Mouse (Mus musculus) cerebellum, postnatal 25 days (tissue): ENCODE data around the gene Acox3.
A peak's percentile ranks its signal among the peaks of the same experiment; 100 is the strongest.

Experiments used
- DNase-seq, 2 experiments: peaks; one replicate each; pipeline ENCODE4 v3.0.0; 2021; ENCODE audit warnings: mixed read lengths in 2 of 2

Gene Acox3

DNA sequence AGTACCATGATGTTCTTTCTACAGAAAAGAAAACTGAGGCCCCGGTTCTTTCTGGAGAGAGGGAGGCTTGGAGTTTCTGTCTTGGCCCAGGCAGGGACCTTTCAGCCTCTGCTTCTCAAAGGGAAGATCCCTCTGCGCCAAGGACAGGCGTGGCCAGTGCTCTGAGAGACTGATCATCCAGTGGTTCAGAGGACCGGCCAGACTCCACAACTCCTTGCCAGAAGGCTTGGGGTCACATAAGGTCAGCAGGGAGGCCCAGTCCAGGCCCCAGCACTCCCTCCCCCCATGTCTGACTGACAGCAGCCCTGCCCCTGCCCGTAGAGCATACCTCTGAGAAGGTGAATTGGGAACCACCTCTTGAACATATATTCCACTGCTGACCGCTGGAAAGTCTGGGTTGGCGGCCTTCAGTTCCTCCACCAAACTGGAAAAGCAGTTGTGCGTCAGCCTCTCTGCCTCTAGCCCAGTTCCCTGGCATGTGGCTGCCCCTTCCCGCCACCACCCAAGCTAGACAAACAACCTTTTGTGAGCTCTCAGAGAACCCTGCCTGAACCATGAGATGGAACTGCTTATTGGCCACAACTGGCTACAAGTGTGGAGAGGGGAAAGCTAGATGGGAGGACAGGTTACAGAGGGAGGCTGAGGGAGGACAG is 71.0 kb downstream of the Acox3 start:
- no peak for DNase-seq

DNA sequence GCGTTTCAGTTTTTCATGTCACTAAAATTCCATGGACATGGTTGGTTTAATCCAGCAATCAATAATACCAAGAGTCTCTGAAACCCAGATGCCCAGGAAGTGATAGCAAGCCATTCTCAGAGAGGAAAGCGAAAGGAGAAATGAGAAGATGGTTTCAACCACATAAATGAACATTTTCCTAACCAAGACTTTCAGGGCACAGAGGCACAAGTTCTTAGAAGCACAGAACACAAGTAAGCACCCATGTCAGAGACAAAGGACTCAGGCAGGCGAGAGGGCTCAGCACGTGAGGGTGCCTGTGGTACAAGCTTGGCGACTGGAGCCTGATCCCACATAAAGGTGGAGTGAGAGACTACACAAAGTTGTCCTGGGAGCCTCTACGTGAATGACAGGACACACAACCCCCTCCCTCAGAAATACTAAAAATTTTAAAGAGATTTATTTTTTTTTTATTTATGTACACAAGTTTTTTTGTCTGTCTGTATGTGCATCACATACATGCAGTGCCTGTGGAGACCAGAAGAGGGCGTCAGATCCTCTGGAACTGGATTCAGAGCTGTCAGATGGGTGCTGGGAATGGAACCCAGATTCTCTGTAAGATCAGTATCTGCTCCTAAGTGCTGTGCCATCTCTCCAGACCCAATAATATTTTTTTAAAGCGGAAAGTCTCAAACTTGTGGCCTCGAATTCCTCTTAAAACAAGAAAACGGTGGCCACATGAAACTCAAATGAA is 73.1 kb downstream of the Acox3 start:
- no peak for DNase-seq

DNA sequence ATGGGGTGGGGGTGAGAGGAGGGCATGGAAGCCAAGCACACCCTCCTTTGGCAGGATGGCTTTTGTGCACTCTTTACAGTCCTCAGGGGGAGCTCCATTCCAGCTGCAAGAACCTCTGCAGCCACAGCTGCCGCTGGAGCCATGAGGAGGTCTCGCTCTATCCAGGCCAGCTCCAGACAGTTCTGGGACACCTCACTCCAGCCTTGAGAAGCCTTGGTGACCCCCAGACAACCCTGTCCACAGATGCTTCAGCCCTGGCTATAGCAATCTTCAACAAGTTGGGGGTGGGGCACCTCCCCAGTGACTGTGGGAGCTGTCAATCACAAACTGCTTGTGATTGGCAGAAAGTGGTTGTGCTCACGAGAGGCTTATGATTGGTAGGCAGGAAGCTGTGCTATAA is 76.7 kb downstream of the Acox3 start:
- DNase-seq: no peak

DNA sequence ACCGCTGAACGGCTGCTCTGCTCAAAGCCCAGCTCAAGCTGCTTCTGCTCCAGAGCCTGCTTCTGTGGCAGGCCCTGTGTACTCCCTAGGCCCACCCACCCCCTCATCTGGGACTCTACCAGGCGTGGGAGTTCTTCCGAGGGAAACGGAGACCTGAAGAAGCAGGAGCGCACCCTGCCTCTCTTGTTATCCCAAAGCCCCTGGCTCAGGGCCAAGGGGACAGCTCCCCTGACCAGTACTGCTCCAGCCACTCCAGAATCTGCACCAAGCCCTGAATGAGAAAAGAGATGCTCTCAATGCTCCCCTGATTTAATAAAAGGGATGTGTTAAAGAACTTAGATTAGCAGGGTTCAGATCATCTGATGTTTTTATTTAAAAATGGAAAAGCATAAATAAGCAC is 78.4 kb downstream of the Acox3 start:
- DNase-seq: no peak

DNA sequence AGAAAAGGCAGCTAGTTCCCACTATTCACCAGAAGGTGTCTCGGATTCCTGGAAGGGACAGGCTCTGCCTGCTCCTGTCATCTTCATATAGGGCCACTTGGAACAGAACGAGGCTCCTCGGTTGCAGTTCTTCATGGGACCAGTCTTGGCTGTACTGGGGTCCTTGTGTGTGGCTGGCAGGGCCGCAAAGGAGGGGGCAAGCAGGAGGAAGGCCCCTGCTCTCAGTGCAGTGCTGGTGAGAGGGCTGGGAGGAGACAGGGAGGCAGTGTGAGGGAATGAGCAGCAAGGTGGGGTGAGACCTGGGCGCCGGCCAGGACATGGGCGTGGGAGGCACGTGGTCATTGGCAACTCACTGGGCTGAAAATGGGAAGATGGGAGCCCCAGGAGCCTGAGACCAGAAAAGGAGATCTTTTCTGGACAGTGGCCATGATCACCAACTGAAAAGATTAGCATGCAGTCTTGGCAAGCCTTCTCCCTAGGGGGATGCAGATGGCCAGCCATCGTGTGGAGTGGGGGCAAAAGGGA is 79.2 kb downstream of the Acox3 start:
- DNase-seq: peak in 1 of 2 experiments; percentile 21
